Mouse (Mus musculus): ENCODE measurements at regions not wholly inside any gene's neighbourhood (a gene's known extent, or its start where the extent isn't known, plus 50 kb on each side); places are given as distances from the start of the nearest gene placed in this dataset.

DNA sequence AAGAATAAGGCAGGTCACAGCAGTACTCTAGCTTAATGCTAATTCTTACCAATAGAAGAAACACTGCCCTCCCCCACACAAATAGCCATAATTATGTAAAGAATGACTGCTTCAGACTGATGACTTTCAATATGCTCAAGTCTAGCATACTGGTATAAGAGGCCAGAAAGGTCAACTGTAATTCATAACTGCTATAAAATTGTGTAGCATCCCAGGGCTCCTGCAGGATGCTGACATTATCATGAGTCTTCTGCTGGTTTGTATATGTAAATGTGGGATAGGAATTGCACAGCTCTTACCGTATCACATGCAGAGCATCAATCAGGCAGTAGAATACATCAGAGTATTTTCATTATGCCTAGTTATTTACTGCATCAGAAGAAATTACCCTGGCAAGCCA is 774.3 kb upstream of the Gm8797 start:
- DNase-seq (ENCODE audit: low spot score) (no peak), ATAC-seq (ENCODE audit: low read depth) (no peak)
- Histone ChIP-seq H3K4me3 (ENCODE audit: low read depth, low read length) (no peak overlapping the region), H3K27me3 (replicated peaks; ENCODE audit: control insufficient read depth, insufficient read depth, low read length) (no peaks in the 10 kb centered on the region), H3K36me3 (ENCODE audit: control insufficient read depth, insufficient read depth, low read length) (no peaks in the 10 kb centered on the region), H3K4me1 (ENCODE audit: control insufficient read depth, insufficient read depth, low read length) (no peaks in the 10 kb centered on the region), H3K9ac (ENCODE audit: low read depth, low read length) (no peak overlapping the region), H3K9me3 (ENCODE audit: control insufficient read depth, low read length) (no peaks in the 10 kb centered on the region), H3K4me2 (ENCODE audit: low read depth, low read length) (no peak overlapping the region), H3K27ac (replicated peaks; ENCODE audit: low read depth, low read length) (no peak overlapping the region)
- 53% methylated on average over 1 of the region's 1 CpGs for WGBS

DNA sequence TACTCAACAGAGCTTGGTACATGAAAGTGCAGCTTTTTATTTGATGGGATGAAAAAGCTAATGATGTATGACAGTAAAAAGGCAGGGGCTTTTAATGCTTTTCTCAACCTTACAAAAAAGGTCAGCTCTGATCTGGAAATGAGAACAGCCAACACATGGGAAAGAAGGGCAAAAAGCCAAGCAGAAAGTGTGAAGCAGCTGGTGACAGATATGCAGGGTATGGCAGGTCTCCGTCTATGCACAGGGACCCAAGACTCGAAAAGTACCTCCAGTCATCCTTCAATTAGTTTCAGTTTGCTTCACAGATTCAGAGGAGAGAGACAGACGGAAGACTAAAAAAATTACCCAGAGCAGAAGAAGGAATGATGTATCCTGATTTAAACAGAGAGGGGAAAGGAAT is 732.9 kb upstream of the Gm8797 start:
- Histone ChIP-seq H3K4me3 (ENCODE audit: low read depth, low read length) (no peak overlapping the region), H3K36me3 (ENCODE audit: control insufficient read depth, insufficient read depth, low read length) (no peaks in the 10 kb centered on the region), H3K9ac (ENCODE audit: low read depth, low read length) (no peak overlapping the region), H3K4me1 (ENCODE audit: control insufficient read depth, insufficient read depth, low read length) (no peaks in the 10 kb centered on the region), H3K27me3 (replicated peaks; ENCODE audit: control insufficient read depth, insufficient read depth, low read length) (no peaks in the 10 kb centered on the region), H3K27ac (replicated peaks; ENCODE audit: low read depth, low read length) (no peak overlapping the region), H3K9me3 (ENCODE audit: control insufficient read depth, low read length) (no peaks in the 10 kb centered on the region), H3K4me2 (ENCODE audit: low read depth, low read length) (no peak overlapping the region)
- ATAC-seq (ENCODE audit: low read depth) (no peak), DNase-seq (ENCODE audit: low spot score) (no peak)
- WGBS = 49% methylated on average over 3 of the region's 3 CpGs
